Mouse (Mus musculus): ENCODE data around the gene Bmi1. TPM values are rescaled to one million over a fixed set of nuclear protein-coding genes. Genes with fewer than 3 reads are reported as not detected.

The Bmi1 gene
- total RNA-seq (2021): 10 to 100 TPM; 40.8 to 51.9 TPM
- long read RNA-seq, experiment 1, transcript Bmi1-201 (10 exons, 3,594 nt): major isoform, 33 of 42 reads
- long read RNA-seq, experiment 1, partial matches to known transcripts: 7 of 42 reads
- long read RNA-seq, experiment 1, other reads (novel, unspliced or antisense): 2 of 42 reads
- long read RNA-seq, experiment 2, transcript Bmi1-201 (10 exons, 3,594 nt): major isoform, 37 of 46 reads
- long read RNA-seq, experiment 2, partial matches to known transcripts: 1 of 46 reads
- long read RNA-seq, experiment 2, other reads (novel, unspliced or antisense): 8 of 46 reads

GRCm38 (mm10) chr2:18676936-18677491 is at the start of gene Bmi1:
Gene Bmi1 (plus strand): TSS chr2:18677018.
- DNase-seq (ENCODE audit: low spot score in 2 of 2): peak in 1 of 2 experiments; percentile 63

GRCm38 (mm10) chr2:18630547-18630946 is 46.3 kb upstream of the Bmi1 start:
- no peak for DNase-seq (ENCODE audit: low spot score in 2 of 2)

GRCm38 (mm10) chr2:18635052-18635451 is 41.8 kb upstream of the Bmi1 start:
- peak; percentile 89 to 91 for DNase-seq (ENCODE audit: low spot score in 2 of 2)

GRCm38 (mm10) chr2:18648563-18648962 is 28.3 kb upstream of the Bmi1 start:
- no peak for DNase-seq (ENCODE audit: low spot score in 2 of 2)

- DNase-seq (ENCODE audit: low spot score in 2 of 2): no peak
These were observed 22.0 kb upstream of the Bmi1 start for GRCm38 (mm10) chr2:18654821-18655220.

- no peak for DNase-seq (ENCODE audit: low spot score in 2 of 2)
These were observed 12.8 kb upstream of the Bmi1 start for GRCm38 (mm10) chr2:18664003-18664402.

GRCm38 (mm10) chr2:18671041-18671440 is 5.8 kb upstream of the Bmi1 start:
- DNase-seq (ENCODE audit: low spot score in 2 of 2): no peak

- DNase-seq (ENCODE audit: low spot score in 2 of 2): peak; percentile 94 to 98
These were observed 4.6 kb upstream of the Bmi1 start, which contains the start of gene Commd3 for GRCm38 (mm10) chr2:18672133-18672765. Gene Commd3 (plus strand): TSS chr2:18672384.

- no peak for DNase-seq (ENCODE audit: low spot score in 2 of 2)
These were observed 4.1 kb upstream of the Bmi1 start for GRCm38 (mm10) chr2:18672766-18673164.

GRCm38 (mm10) chr2:18673766-18674165 is 3.1 kb upstream of the Bmi1 start:
- DNase-seq (ENCODE audit: low spot score in 2 of 2): no peak

- DNase-seq (ENCODE audit: low spot score in 2 of 2): no peak
These were observed 2.5 kb upstream of the Bmi1 start for GRCm38 (mm10) chr2:18674193-18674902.

GRCm38 (mm10) chr2:18675681-18676456 is 949 bp upstream of the Bmi1 start:
- DNase-seq (ENCODE audit: low spot score in 2 of 2): no peak

- DNase-seq (ENCODE audit: low spot score in 2 of 2): peak; percentile 73 to 81
These were observed 322 bp upstream of the Bmi1 start for GRCm38 (mm10) chr2:18676457-18676935.

GRCm38 (mm10) chr2:18677631-18678471 is 1.0 kb downstream of the Bmi1 start:
- peak in 1 of 2 experiments; percentile 56 for DNase-seq (ENCODE audit: low spot score in 2 of 2)

- DNase-seq (ENCODE audit: low spot score in 2 of 2): no peak
These were observed 2.9 kb downstream of the Bmi1 start for GRCm38 (mm10) chr2:18679701-18680100.

GRCm38 (mm10) chr2:18680501-18680900 is 3.7 kb downstream of the Bmi1 start:
- no peak for DNase-seq (ENCODE audit: low spot score in 2 of 2)

- no peak for DNase-seq (ENCODE audit: low spot score in 2 of 2)
These were observed 4.1 kb downstream of the Bmi1 start for GRCm38 (mm10) chr2:18680961-18681360.

GRCm38 (mm10) chr2:18684062-18684461 is 7.2 kb downstream of the Bmi1 start:
- no peak for DNase-seq (ENCODE audit: low spot score in 2 of 2)

- no peak for DNase-seq (ENCODE audit: low spot score in 2 of 2)
These were observed 9.6 kb downstream of the Bmi1 start for GRCm38 (mm10) chr2:18686386-18686785.
